Mouse (Mus musculus) G1E (cell line): ENCODE data around the gene Dnah2.

Source experiments
- CTCF ChIP-seq: IDR thresholded peaks from 2 replicates; pipeline ENCODE4 v1.5.1; 2012; ENCODE audit warnings: low read depth, low read length, inconsistent platforms, mixed read lengths
- POLR2AphosphoS5 ChIP-seq: IDR thresholded peaks from 2 replicates; pipeline ENCODE4 v1.6.1; 2012; ENCODE audit warnings: low read depth, low read length, inconsistent platforms; ENCODE audit not compliant: insufficient replicate concordance
- TAL1 ChIP-seq: conservative IDR thresholded peaks from 2 replicates; pipeline ENCODE4 v1.6.1; 2012; ENCODE audit warnings: low read depth, low read length, inconsistent platforms, mixed read lengths

DNA sequence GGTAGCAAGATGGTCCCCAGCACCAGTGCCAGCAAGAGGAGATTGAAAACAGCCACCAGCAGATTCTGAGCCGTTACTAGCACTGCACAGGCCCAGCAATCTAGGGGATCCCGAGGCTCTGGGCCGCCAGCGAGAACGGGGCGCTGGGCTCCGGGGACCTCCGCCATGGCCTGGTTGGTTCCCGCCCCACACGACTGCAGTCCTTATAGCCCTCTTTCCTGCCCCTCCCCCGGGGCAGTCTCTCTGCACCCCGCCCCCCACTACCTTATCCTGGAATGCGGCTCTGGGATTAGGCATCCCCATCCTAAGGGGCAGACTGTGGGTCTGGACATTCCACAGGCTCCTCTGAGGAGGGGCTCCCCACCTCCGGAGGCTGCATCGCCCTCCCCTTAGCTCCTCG is 150.9 kb downstream of the Dnah2 start, which contains the start of gene Tmem88:
- TF ChIP-seq TAL1 = no peak
- no peak for TF ChIP-seq CTCF
- TF ChIP-seq POLR2AphosphoS5 = no peak
